Mouse (Mus musculus) kidney, postnatal 0 days (tissue): ENCODE data around the gene Slc25a18. TPM values are rescaled to one million over a fixed set of nuclear protein-coding genes. Genes with fewer than 3 reads are reported as not detected.
A peak's percentile ranks its signal among the peaks of the same experiment; 100 is the strongest.

ENCODE experiments used
- ATAC-seq: fragments of 200-750 bp; cut with Nextera tagmentation; replicated peaks from 2 replicates; pipeline ENCODE4 v1.8.0; 2017; ENCODE audit warnings: low read depth, moderate number of reproducible peaks, moderate TSS enrichment, moderate library complexity; ENCODE audit not compliant: low FRiP score
- DNase-seq: peaks from one replicate; pipeline ENCODE4 v3.0.0-alpha.2; 2016; ENCODE audit warnings: low spot score
- H3K27ac ChIP-seq: fragments of 300-500 bp; sonication (generic); 2 replicates; pipeline ENCODE4 v1.5.1; 2014; ENCODE audit warnings: mild to moderate bottlenecking
- H3K27me3 ChIP-seq: fragments of 300-500 bp; sonication (generic); 2 replicates; pipeline ENCODE4 v1.6.1; 2014; ENCODE audit warnings: low read length, mixed read lengths; ENCODE audit not compliant: insufficient read depth
- H3K36me3 ChIP-seq: fragments of 300-500 bp; sonication (generic); 2 replicates; pipeline ENCODE4 v1.6.1; 2014; ENCODE audit warnings: low read length, mixed read lengths; ENCODE audit not compliant: insufficient read depth
- H3K4me1 ChIP-seq: fragments of 300-500 bp; sonication (generic); replicated peaks from 2 replicates; pipeline ENCODE4 v1.6.1; 2014; ENCODE audit warnings: antibody characterized with exemption, low read length, mixed read lengths; ENCODE audit not compliant: insufficient read depth
- H3K4me2 ChIP-seq: fragments of 300-500 bp; sonication (generic); 2 replicates; pipeline ENCODE4 v1.6.1; 2014; ENCODE audit warnings: mild to moderate bottlenecking, low read length, moderate library complexity, mixed read lengths
- H3K4me3 ChIP-seq: fragments of 300-500 bp; sonication (generic); replicated peaks from 2 replicates; pipeline ENCODE4 v1.5.1; 2014; ENCODE audit warnings: low read depth, low read length
- H3K9ac ChIP-seq: fragments of 300-500 bp; sonication (generic); 2 replicates; pipeline ENCODE4 v1.6.1; 2014; ENCODE audit warnings: low read depth, low read length
- H3K9me3 ChIP-seq: fragments of 300-500 bp; sonication (generic); replicated peaks from 2 replicates; pipeline ENCODE4 v1.6.1; 2016; ENCODE audit warnings: low read length, inconsistent platforms, mixed read lengths
- CTCF ChIP-seq: IDR thresholded peaks from 2 replicates; pipeline ENCODE4 v1.5.1; 2016; ENCODE audit warnings: antibody characterized with exemption, low read depth, mild to moderate bottlenecking, moderate library complexity
- WGBS: fragments of 180-500 bp; shearing (Covaris S2); extraction: QIAGEN DNeasy Blood & Tissue Kit; methylation state at CpG from one replicate; pipeline ENCODE4 v1.1.7; 2014; 5-methylcytosine and 5-hydroxymethylcytosine counted together
- polyA plus RNA-seq: library from polyadenylated mRNA; unstranded; fragments of >200 nt; fragmentation: Nextera tagmentation; extraction: Ambion mirVana; gene quantifications from 2 replicates; pipeline ENCODE4 v1.2.1, GENCODE M21; 2015

The Slc25a18 gene
- polyA plus RNA-seq, 1 experiment from 2014 or later = not detected

- no peak overlapping the region for H3K27ac ChIP-seq
- TF ChIP-seq CTCF = no peak
- no peaks in the 10 kb centered on the region for H3K27me3 ChIP-seq
- no peak overlapping the region for H3K4me3 ChIP-seq
- 38% methylated on average over 3 of the region's 3 CpGs for WGBS
- no peaks in the 10 kb centered on the region for H3K9me3 ChIP-seq
- H3K4me2 ChIP-seq = no peak overlapping the region
- H3K4me1 ChIP-seq = no peaks in the 10 kb centered on the region
- ATAC-seq (no peak), DNase-seq (no peak)
- no peak overlapping the region for H3K9ac ChIP-seq
- no peaks in the 10 kb centered on the region for H3K36me3 ChIP-seq
Measured at GRCm38 (mm10) chr6:120778226-120778625, 4.8 kb downstream of the Slc25a18 start.

GRCm38 (mm10) chr6:120782948-120783347 is 9.6 kb downstream of the Slc25a18 start:
- Histone ChIP-seq H3K4me1 (no peaks in the 10 kb centered on the region), H3K36me3 (no peaks in the 10 kb centered on the region), H3K4me2 (no peak overlapping the region), H3K4me3 (no peak overlapping the region), H3K27me3 (no peaks in the 10 kb centered on the region), H3K9me3 (no peaks in the 10 kb centered on the region), H3K9ac (no peak overlapping the region), H3K27ac (no peak overlapping the region)
- no peak for DNase-seq
- ATAC-seq = no peak
- no peak for TF ChIP-seq CTCF
- WGBS = 82% methylated on average over 2 of the region's 2 CpGs

- H3K9ac ChIP-seq = no peak overlapping the region
Measured at GRCm38 (mm10) chr6:120784351-120784750, 11.0 kb downstream of the Slc25a18 start.

GRCm38 (mm10) chr6:120788068-120788607 is 14.8 kb downstream of the Slc25a18 start:
- no peak overlapping the region for H3K27ac ChIP-seq
- 68% methylated on average over 5 of the region's 5 CpGs for WGBS
- no peaks in the 10 kb centered on the region for H3K4me1 ChIP-seq
- H3K4me2 ChIP-seq = no peak overlapping the region
- no peaks in the 10 kb centered on the region for H3K27me3 ChIP-seq
- H3K9me3 ChIP-seq = no peaks in the 10 kb centered on the region
- no peak overlapping the region for H3K9ac ChIP-seq
- no peak for ATAC-seq
- no peak overlapping the region for H3K4me3 ChIP-seq
- no peak for TF ChIP-seq CTCF
- no peak for DNase-seq
- H3K36me3 ChIP-seq = peaks cover 12% of the 10 kb centered on the region; the same call in 1 of the 2 replicates

More at GRCm38 (mm10) chr6:120784351-120784750, 11.0 kb downstream of the Slc25a18 start:
- no peak overlapping the region for H3K4me3 ChIP-seq
- H3K27ac ChIP-seq = no peak overlapping the region
- H3K4me1 ChIP-seq = no peaks in the 10 kb centered on the region
- no peak for TF ChIP-seq CTCF
- H3K4me2 ChIP-seq = no peak overlapping the region
- ATAC-seq (no peak), DNase-seq (no peak)
- no peaks in the 10 kb centered on the region for H3K36me3 ChIP-seq
- WGBS = 59% methylated on average over 7 of the region's 7 CpGs
- no peaks in the 10 kb centered on the region for H3K9me3 ChIP-seq
- no peaks in the 10 kb centered on the region for H3K27me3 ChIP-seq

- no peak overlapping the region for H3K4me3 ChIP-seq
- H3K4me1 ChIP-seq = no peaks in the 10 kb centered on the region
- peak; percentile 53 for TF ChIP-seq CTCF
- ATAC-seq = no peak
- H3K36me3 ChIP-seq = peaks cover 20% of the 10 kb centered on the region
- H3K27me3 ChIP-seq = no peaks in the 10 kb centered on the region
- H3K27ac ChIP-seq = no peak overlapping the region
- H3K9me3 ChIP-seq = no peaks in the 10 kb centered on the region
- DNase-seq = peak; percentile 42
- H3K9ac ChIP-seq = no peak overlapping the region
- H3K4me2 ChIP-seq = no peak overlapping the region
Measured at GRCm38 (mm10) chr6:120788904-120789303, 15.5 kb downstream of the Slc25a18 start.

- H3K4me2 ChIP-seq = no peak overlapping the region
- peaks cover 29% of the 10 kb centered on the region for H3K36me3 ChIP-seq
- no peak for TF ChIP-seq CTCF
- no peaks in the 10 kb centered on the region for H3K9me3 ChIP-seq
- WGBS = 93% methylated on average over 10 of the region's 11 CpGs
- no peaks in the 10 kb centered on the region for H3K27me3 ChIP-seq
- no peak overlapping the region for H3K4me3 ChIP-seq
- H3K27ac ChIP-seq = no peak overlapping the region
- no peak for DNase-seq
- no peak overlapping the region for H3K9ac ChIP-seq
- no peak for ATAC-seq
- H3K4me1 ChIP-seq = no peaks in the 10 kb centered on the region
Measured at GRCm38 (mm10) chr6:120790153-120790552, 16.8 kb downstream of the Slc25a18 start.

GRCm38 (mm10) chr6:120790717-120791116 is 17.3 kb downstream of the Slc25a18 start:
- H3K4me2 ChIP-seq = no peak overlapping the region
- H3K9ac ChIP-seq = no peak overlapping the region
- H3K27ac ChIP-seq = no peak overlapping the region
- TF ChIP-seq CTCF = no peak
- H3K36me3 ChIP-seq = peaks cover 34% of the 10 kb centered on the region
- DNase-seq (no peak), ATAC-seq (peak; percentile 49)
- no peak overlapping the region for H3K4me3 ChIP-seq
- H3K4me1 ChIP-seq = no peaks in the 10 kb centered on the region
- H3K27me3 ChIP-seq = no peaks in the 10 kb centered on the region
- WGBS = 47% methylated on average over 5 of the region's 5 CpGs
- H3K9me3 ChIP-seq = no peaks in the 10 kb centered on the region
